Mouse (Mus musculus) CD4-positive naive resting alpha-beta T cell, adult 76 days (primary cell): Measurements from ENCODE around the gene Maf. TPM values are rescaled to one million over a fixed set of nuclear protein-coding genes. Genes with fewer than 3 reads are reported as not detected.

Experiments
- total RNA-seq: library from RNA; stranded (reverse); gene quantifications from one replicate; pipeline ENCODE4 v1.2.4, GENCODE M21; 2023

Gene Maf
- 11.7 TPM for total RNA-seq

GRCm38 (mm10) chr8:115707731-115708590 lies at the start of gene Maf:
TSS of gene Maf (minus strand) at chr8:115707794.

